Mouse (Mus musculus) liver, embryonic 14.5 days (tissue): ENCODE data around the gene AC124108.1. TPM values are rescaled to one million over a fixed set of nuclear protein-coding genes. Genes with fewer than 3 reads are reported as not detected.

Source experiments
- ATAC-seq: fragments of 200-750 bp; cut with Nextera tagmentation; 2 replicates; pipeline ENCODE4 v1.8.0; 2017; ENCODE audit warnings: moderate number of reproducible peaks, mild to moderate bottlenecking, moderate library complexity; ENCODE audit not compliant: insufficient read depth
- DNase-seq, 3 experiments: peaks; one replicate each; pipeline ENCODE4 v3.0.0-alpha.2; 2012 to 2013; ENCODE audit warnings: low read depth in 3 of 3, low spot score in 3 of 3
- H3K27ac ChIP-seq: fragments of 300-500 bp; sonication (generic); 2 replicates; pipeline ENCODE4 v1.5.1; 2014; ENCODE audit warnings: moderate library complexity, mild to moderate bottlenecking, control low read depth, inconsistent platforms
- H3K27me3 ChIP-seq: fragments of 300-500 bp; sonication (generic); 2 replicates; pipeline ENCODE4 v1.6.1; 2014; ENCODE audit warnings: mild to moderate bottlenecking, low read length, moderate library complexity; ENCODE audit not compliant: control insufficient read depth, insufficient read depth
- H3K36me3 ChIP-seq: fragments of 300-500 bp; sonication (generic); replicated peaks from 2 replicates; pipeline ENCODE4 v1.6.1; 2014; ENCODE audit warnings: low read depth; ENCODE audit not compliant: control insufficient read depth, insufficient read depth
- H3K4me1 ChIP-seq, 2 experiments: fragments of 200-500 bp in 1 of 2; fragments of 300-500 bp in 1 of 2; sonication (generic) in 1 of 2; replicated peaks; 2 replicates each; pipeline ENCODE4 v1.6.1; 2012 to 2014; ENCODE audit warnings: antibody characterized with exemption in 1 of 2, inconsistent platforms in 1 of 2, low read length in 1 of 2; ENCODE audit not compliant: control insufficient read depth in 2 of 2, insufficient read depth in 2 of 2
- H3K4me2 ChIP-seq: fragments of 300-500 bp; sonication (generic); 2 replicates; pipeline ENCODE4 v1.6.1; 2014; ENCODE audit warnings: low read depth, mild to moderate bottlenecking, control low read depth, moderate library complexity
- H3K4me3 ChIP-seq, 2 experiments: fragments of 200-500 bp in 1 of 2; fragments of 300-500 bp in 1 of 2; sonication (generic) in 1 of 2; 2 replicates each; pipeline ENCODE4 v1.5.1; 2012 to 2014; ENCODE audit warnings: low read depth in 2 of 2, low read length in 2 of 2, mild to moderate bottlenecking in 2 of 2, control low read depth in 1 of 2, inconsistent platforms in 1 of 2, moderate library complexity in 1 of 2; ENCODE audit not compliant: insufficient read depth in 1 of 2
- H3K9ac ChIP-seq: fragments of 300-500 bp; sonication (generic); replicated peaks from 2 replicates; pipeline ENCODE4 v1.6.1; 2014; ENCODE audit warnings: mild to moderate bottlenecking, control low read depth, moderate library complexity
- H3K9me3 ChIP-seq: fragments of 300-500 bp; sonication (generic); 2 replicates; pipeline ENCODE4 v1.6.1; 2016; ENCODE audit warnings: low read length, mixed read lengths; ENCODE audit not compliant: control insufficient read depth
- CTCF ChIP-seq: IDR thresholded peaks from 2 replicates; pipeline ENCODE4 v1.5.1; 2016; ENCODE audit warnings: antibody characterized with exemption, low read depth, control low read depth
- EP300 ChIP-seq: IDR thresholded peaks from 2 replicates; pipeline ENCODE4 v1.6.1; 2016; ENCODE audit warnings: antibody characterized with exemption, low read depth
- WGBS: fragments of 180-500 bp; shearing (Covaris S2); extraction: QIAGEN DNeasy Blood & Tissue Kit; methylation state at CpG from one replicate; pipeline ENCODE4 v1.1.7; 2014; ENCODE audit not compliant: insufficient replicate concordance; 5-methylcytosine and 5-hydroxymethylcytosine counted together
- microRNA counts: library from miRNA; unstranded; fragments of <30 nt; microRNA quantifications from one replicate; lab custom pipeline; 2016
- microRNA-seq: library from miRNA; unstranded; fragments of <30 nt; microRNA quantifications from one replicate; pipeline ENCODE4, GENCODE M21; 2016
- polyA plus RNA-seq, 2 experiments: library from polyadenylated mRNA; depleted of rRNA in 1 of 2; stranded (reverse) in 1 of 2; unstranded in 1 of 2; fragments of >200 nt; fragmentation: Nextera tagmentation in 1 of 2; extraction: Ambion mirVana in 1 of 2; gene quantifications; 2 replicates each; pipeline versions ENCODE4 v1.2.1 to v1.2.3; 2012 to 2014

Gene AC124108.1
- polyA plus RNA-seq, 2 experiments = not detected

- Histone ChIP-seq H3K4me1 (no peaks in the 10 kb centered on the region), H3K9me3 (no peaks in the 10 kb centered on the region), H3K4me2 (no peak overlapping the region), H3K36me3 (no peaks in the 10 kb centered on the region), H3K27me3 (peaks cover 3% of the 10 kb centered on the region), H3K9ac (no peak overlapping the region), H3K4me3 (no peak overlapping the region), H3K27ac (no peak overlapping the region)
- no peak for ATAC-seq
- DNase-seq = peak in 1 of 3 experiments; percentile 26
- peak; percentile 91 for TF ChIP-seq CTCF
- TF ChIP-seq EP300 = no peak
- WGBS = 13% methylated on average over 6 of the region's 6 CpGs
These were observed 46.4 kb downstream of the AC124108.1 start for GRCm38 (mm10) chr1:132237585-132238159.

GRCm38 (mm10) chr1:132245010-132245409 is 53.8 kb downstream of the AC124108.1 start:
- Histone ChIP-seq H3K27ac (no peak overlapping the region), H3K4me2 (no peak overlapping the region), H3K27me3 (no peaks in the 10 kb centered on the region), H3K36me3 (no peaks in the 10 kb centered on the region), H3K4me1 (peaks cover 0 to 15% of the 10 kb centered on the region in 2 experiments; a peak in 3 of 4 replicates), H3K9me3 (no peaks in the 10 kb centered on the region), H3K9ac (no peak overlapping the region), H3K4me3 (no peak overlapping the region)
- DNase-seq = no peak
- WGBS = 29% methylated on average over 5 of the region's 5 CpGs
- ATAC-seq = peak; percentile 59; the same call in 1 of the 2 replicates
- TF ChIP-seq CTCF = no peak
- no peak for TF ChIP-seq EP300

DNA sequence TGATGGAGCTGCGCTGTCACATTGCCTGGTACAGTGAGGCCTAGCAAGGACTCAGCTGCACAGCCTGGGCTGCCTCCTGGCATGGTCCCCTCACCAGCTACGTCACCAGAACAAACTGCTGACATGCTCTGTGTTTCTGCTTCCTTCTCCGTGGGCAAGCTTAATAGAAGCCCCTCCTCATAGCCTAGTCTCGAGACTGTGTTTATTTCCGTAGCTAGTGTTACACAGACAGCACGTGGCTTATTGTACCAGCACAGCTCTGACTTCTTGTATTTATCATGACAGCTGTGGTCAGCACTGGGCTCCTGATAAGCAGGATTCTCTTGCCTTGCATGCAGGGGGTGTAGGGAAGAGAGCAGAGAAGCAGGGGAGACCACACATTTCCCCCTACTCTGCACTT is 54.9 kb downstream of the AC124108.1 start:
- H3K27me3 ChIP-seq = no peaks in the 10 kb centered on the region
- H3K36me3 ChIP-seq = no peaks in the 10 kb centered on the region
- H3K9me3 ChIP-seq = no peaks in the 10 kb centered on the region
- no peak overlapping the region for H3K4me3 ChIP-seq
- ATAC-seq = peak; percentile 65
- TF ChIP-seq EP300 = no peak
- TF ChIP-seq CTCF = no peak
- WGBS = 16% methylated on average over 6 of the region's 6 CpGs
- no peak overlapping the region for H3K27ac ChIP-seq
- H3K9ac ChIP-seq = no peak overlapping the region
- no peak overlapping the region for H3K4me2 ChIP-seq
- peaks cover 0 to 15% of the 10 kb centered on the region in 2 experiments; a peak in 3 of 4 replicates for H3K4me1 ChIP-seq
- no peak for DNase-seq

DNA sequence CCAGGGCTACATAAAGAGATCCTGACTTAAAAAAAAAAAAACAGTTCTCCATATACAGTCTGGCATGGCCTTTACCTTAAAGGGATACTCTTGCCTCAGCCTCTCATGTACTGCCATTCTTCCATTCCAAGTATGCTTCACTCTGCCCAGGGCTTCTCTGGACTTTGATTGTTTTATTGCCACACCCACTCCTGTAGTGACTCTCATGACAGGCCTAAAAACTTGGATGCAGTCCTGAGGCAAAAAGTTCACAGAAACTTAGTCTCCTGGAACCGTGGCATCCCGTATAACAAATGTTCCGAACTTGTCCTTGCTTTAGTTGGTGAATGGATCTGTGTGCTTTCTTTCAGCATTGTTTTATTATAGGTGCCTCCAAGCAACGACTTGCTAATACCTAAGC is 55.4 kb downstream of the AC124108.1 start:
- WGBS = 74% methylated on average over 4 of the region's 4 CpGs
- Histone ChIP-seq H3K4me3 (no peak overlapping the region), H3K4me1 (peaks cover 0 to 15% of the 10 kb centered on the region in 2 experiments; a peak in 3 of 4 replicates), H3K9me3 (no peaks in the 10 kb centered on the region), H3K27me3 (no peaks in the 10 kb centered on the region), H3K36me3 (no peaks in the 10 kb centered on the region), H3K27ac (no peak overlapping the region), H3K4me2 (no peak overlapping the region), H3K9ac (no peak overlapping the region)
- DNase-seq (no peak), ATAC-seq (no peak)
- TF ChIP-seq CTCF (no peak), EP300 (no peak)

DNA sequence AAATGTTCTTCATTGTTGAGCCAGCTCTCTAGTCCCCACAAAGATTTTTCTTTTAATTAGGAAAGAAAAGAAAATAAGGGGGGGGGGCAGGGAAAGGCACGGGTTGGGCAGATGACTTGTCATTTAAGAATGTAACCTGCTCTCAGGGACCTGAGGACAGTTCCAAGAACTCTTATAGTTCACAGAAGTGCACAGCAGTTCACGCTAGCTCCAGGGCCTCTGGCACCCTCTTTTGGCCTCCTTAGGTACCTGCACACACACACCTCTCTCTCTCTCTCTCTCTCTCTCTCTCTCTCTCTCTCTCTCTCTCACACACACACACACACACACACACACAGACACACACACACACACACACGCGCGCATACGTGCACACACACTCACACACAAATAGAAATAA is 63.2 kb downstream of the AC124108.1 start:
- H3K4me3 ChIP-seq = no peak overlapping the region
- 65% methylated on average over 6 of the region's 6 CpGs for WGBS
- no peak for DNase-seq

More for the DNA sequence above, 63.2 kb downstream of the AC124108.1 start:
- no peaks in the 10 kb centered on the region for H3K36me3 ChIP-seq
- TF ChIP-seq EP300 (no peak), CTCF (peak; percentile 44)
- no peak for ATAC-seq
- H3K27ac ChIP-seq = no peak overlapping the region
- no peaks in the 10 kb centered on the region for H3K4me1 ChIP-seq
- H3K9me3 ChIP-seq = no peaks in the 10 kb centered on the region
- H3K4me2 ChIP-seq = no peak overlapping the region
- H3K27me3 ChIP-seq = no peaks in the 10 kb centered on the region
- no peak overlapping the region for H3K9ac ChIP-seq

MicroRNAs encoded within 50 kb of the gene (microRNA counts, 519-probe panel; counts per million panel counts)
- microRNA mmu-miR-135b (lab: Ali Mortazavi, UCI) = 69.9 counts per million

Small RNA genes within 50 kb of the gene (microRNA-seq; reads per million reads assigned to microRNA genes)
- gene Mir135b = 16.5 reads per million, percentile 26 among the genes with 10 or more reads in this experiment

Other genes starting within 250 kb of the AC124108.1 start
- gene Slc45a3, start 228.5 kb upstream of the AC124108.1 start, polyA plus RNA-seq (2012; rRNA removed) = 1.9 and 2.4 TPM in 2 replicates
- 1.8 and 2.5 TPM in 2 replicates for gene Slc45a3, start 228.5 kb upstream of the AC124108.1 start, polyA plus RNA-seq (2014; fragmentation: Nextera tagmentation; extraction: Ambion mirVana)
- 8.8 and 9.1 TPM in 2 replicates for gene Elk4, start 183.8 kb upstream of the AC124108.1 start, polyA plus RNA-seq (2012; rRNA removed)
- 8.9 and 12.0 TPM in 2 replicates for gene Elk4, start 183.8 kb upstream of the AC124108.1 start, polyA plus RNA-seq (2014; fragmentation: Nextera tagmentation; extraction: Ambion mirVana)
- gene Mfsd4a, start 123.4 kb upstream of the AC124108.1 start, polyA plus RNA-seq (2012; rRNA removed) = 0.02 TPM in 2 replicates
- 2.6 and 4.1 TPM in 2 replicates for gene Mfsd4a, start 123.4 kb upstream of the AC124108.1 start, polyA plus RNA-seq (2014; fragmentation: Nextera tagmentation; extraction: Ambion mirVana)
- 1.4 and 1.7 TPM in 2 replicates for gene Cdk18, start 51.8 kb upstream of the AC124108.1 start, polyA plus RNA-seq (2012; rRNA removed)
- gene Cdk18, start 51.8 kb upstream of the AC124108.1 start, polyA plus RNA-seq (2014; fragmentation: Nextera tagmentation; extraction: Ambion mirVana) = 0.67 and 1.2 TPM in 2 replicates
- gene Lemd1, start within 50 bp of the AC124108.1 start, polyA plus RNA-seq (2012; rRNA removed) = not detected in 2 replicates
- gene Lemd1, start within 50 bp of the AC124108.1 start, polyA plus RNA-seq (2014; fragmentation: Nextera tagmentation; extraction: Ambion mirVana) = not detected in 2 replicates
- gene Gm10188, start 38.3 kb downstream of the AC124108.1 start, polyA plus RNA-seq (2012; rRNA removed) = not detected in 2 replicates
- gene Gm10188, start 38.3 kb downstream of the AC124108.1 start, polyA plus RNA-seq (2014; fragmentation: Nextera tagmentation; extraction: Ambion mirVana) = not detected in 2 replicates
- gene Klhdc8a, start 107.2 kb downstream of the AC124108.1 start, polyA plus RNA-seq (2012; rRNA removed) = 0.01 and 0.04 TPM in 2 replicates
- 0.03 and 0.13 TPM in 2 replicates for gene Klhdc8a, start 107.2 kb downstream of the AC124108.1 start, polyA plus RNA-seq (2014; fragmentation: Nextera tagmentation; extraction: Ambion mirVana)
- 1.0 and 1.2 TPM in 2 replicates for gene Nuak2, start 124.7 kb downstream of the AC124108.1 start, polyA plus RNA-seq (2012; rRNA removed)
- gene Nuak2, start 124.7 kb downstream of the AC124108.1 start, polyA plus RNA-seq (2014; fragmentation: Nextera tagmentation; extraction: Ambion mirVana) = 2.0 and 2.1 TPM in 2 replicates
- gene Tmcc2, start 199.8 kb downstream of the AC124108.1 start, polyA plus RNA-seq (2012; rRNA removed) = 327 and 335 TPM in 2 replicates
- 285 and 306 TPM in 2 replicates for gene Tmcc2, start 199.8 kb downstream of the AC124108.1 start, polyA plus RNA-seq (2014; fragmentation: Nextera tagmentation; extraction: Ambion mirVana)
- 3.3 and 4.0 TPM in 2 replicates for gene Dstyk, start 226.1 kb downstream of the AC124108.1 start, polyA plus RNA-seq (2012; rRNA removed)
- gene Dstyk, start 226.1 kb downstream of the AC124108.1 start, polyA plus RNA-seq (2014; fragmentation: Nextera tagmentation; extraction: Ambion mirVana) = 3.6 TPM in 2 replicates